Mouse (Mus musculus): ENCODE data around the gene E130218I03Rik. TPM values are rescaled to one million over a fixed set of nuclear protein-coding genes. Genes with fewer than 3 reads are reported as not detected.
A peak's percentile ranks its signal among the peaks of the same experiment; 100 is the strongest.
"Not testable (repeated sequence)": the region's sequence is repeated elsewhere in the genome, so short reads cannot be mapped to it uniquely, and the experiment has no call there.

E130218I03Rik gene
- polyA plus RNA-seq, 1 experiment = 0.43 TPM

DNA sequence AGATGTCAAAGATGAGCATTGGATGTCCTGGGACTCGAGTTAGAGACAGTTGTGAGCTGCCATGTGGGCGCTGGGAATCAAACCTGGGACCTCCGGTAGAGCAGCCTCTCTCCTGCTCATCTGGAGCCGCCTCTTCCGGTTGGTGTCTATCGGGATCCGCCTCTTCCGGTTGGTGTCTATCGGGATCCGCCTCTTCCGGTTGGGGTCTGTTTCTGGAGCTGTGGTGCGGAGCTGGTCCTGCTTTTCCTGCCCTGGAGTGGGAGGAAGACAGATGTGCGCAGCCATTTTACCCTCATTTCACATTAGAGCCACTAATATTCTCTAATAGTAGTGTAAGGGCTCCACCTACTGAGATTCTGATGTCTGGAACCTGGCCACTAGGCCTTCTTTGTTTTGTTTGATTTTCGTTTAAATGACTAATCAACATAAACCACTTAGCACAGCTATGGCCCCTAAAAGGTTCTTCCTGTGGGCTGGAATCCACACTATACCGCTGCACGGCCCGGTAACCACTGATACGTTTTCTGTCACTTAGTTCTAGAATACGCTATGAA lies 24.7 kb downstream of the E130218I03Rik start:
- H3K36me3 ChIP-seq (ENCODE audit: control insufficient read depth, insufficient read depth) = no peaks in the 10 kb centered on the region
- TF ChIP-seq MYOG (IDR thresholded peaks at IDR 0.05; ENCODE audit: control insufficient read depth in 1 of 3, insufficient read depth in 1 of 3, insufficient read length in 2 of 3, low read depth in 2 of 3) (no peak), USF1 (IDR thresholded peaks at IDR 0.05; ENCODE audit: low read depth) (no peak), REST (IDR thresholded peaks at IDR 0.05; ENCODE audit: insufficient read depth, insufficient read length) (no peak), POLR2AphosphoS2 (IDR thresholded peaks at IDR 0.05; ENCODE audit: insufficient read length, low read depth) (no peak), SRF (IDR thresholded peaks at IDR 0.05; ENCODE audit: control insufficient read depth, insufficient read length, low read depth) (no peak), TCF12 (IDR thresholded peaks at IDR 0.05; ENCODE audit: insufficient read depth, poor library complexity, severe bottlenecking) (no peak)
- H3K79me2 ChIP-seq (ENCODE audit: control insufficient read depth, insufficient read depth) = no peaks in the 10 kb centered on the region
- H3K4me2 ChIP-seq (ENCODE audit: low read depth) = no peak overlapping the region
- no peak overlapping the region for H3ac ChIP-seq (ENCODE audit: control insufficient read depth, insufficient read length)
- no peaks in the 10 kb centered on the region for H3K27me3 ChIP-seq (ENCODE audit: control insufficient read depth, insufficient read depth, insufficient read length)
- no peak overlapping the region for H3K4me3 ChIP-seq

- not testable (repeated sequence) for H3K27me3 ChIP-seq (ENCODE audit: control insufficient read depth, insufficient read depth, insufficient read length); H3K36me3 ChIP-seq (ENCODE audit: control insufficient read depth, insufficient read depth); H3K4me2 ChIP-seq (ENCODE audit: low read depth); H3ac ChIP-seq (ENCODE audit: control insufficient read depth, insufficient read length); H3K79me2 ChIP-seq (ENCODE audit: control insufficient read depth, insufficient read depth); H3K4me3 ChIP-seq
Observed at GRCm38 (mm10) chr4:134269622-134270021, 26.2 kb downstream of the E130218I03Rik start.

DNA sequence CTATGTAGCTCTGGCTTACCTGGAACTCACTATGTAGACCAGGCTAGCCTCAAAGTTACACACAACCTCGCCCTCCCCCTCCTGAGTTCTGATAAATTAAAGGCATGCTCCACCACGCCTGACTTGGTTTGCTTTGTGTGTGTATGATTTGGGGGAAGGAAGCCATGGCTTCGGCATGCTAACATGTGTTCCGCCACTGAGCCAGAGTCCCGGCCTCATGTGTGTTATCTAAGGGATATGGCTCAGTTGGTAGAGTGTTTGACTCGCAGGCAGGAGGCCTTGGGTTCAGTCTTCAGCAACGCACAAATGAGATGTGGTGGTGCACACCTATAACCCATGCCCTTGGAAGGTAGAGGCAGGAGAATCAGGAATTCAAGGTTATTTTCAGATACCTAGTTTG lies 28.5 kb downstream of the E130218I03Rik start:
- Histone ChIP-seq H3K4me3 (no peak overlapping the region), H3K79me2 (ENCODE audit: control insufficient read depth, insufficient read depth) (no peaks in the 10 kb centered on the region)
- TF ChIP-seq CEBPB (IDR thresholded peaks at IDR 0.05; ENCODE audit: insufficient read depth, poor library complexity, severe bottlenecking) (no peak), POLR2AphosphoS2 (IDR thresholded peaks at IDR 0.05; ENCODE audit: insufficient read length, low read depth) (no peak), TCF3 (IDR thresholded peaks at IDR 0.05; ENCODE audit: insufficient read length, low read depth) (no peak), POLR2A (IDR thresholded peaks at IDR 0.05; ENCODE audit: insufficient read length, low read depth) (no peak), REST (IDR thresholded peaks at IDR 0.05; ENCODE audit: insufficient read depth, insufficient read length) (no peak), TCF12 (IDR thresholded peaks at IDR 0.05; ENCODE audit: insufficient read depth, poor library complexity, severe bottlenecking) (no peak), E2F4 (IDR thresholded peaks at IDR 0.05; ENCODE audit: insufficient read depth) (no peak), USF1 (IDR thresholded peaks at IDR 0.05; ENCODE audit: low read depth) (no peak), MYOD1 (IDR thresholded peaks at IDR 0.05; ENCODE audit: control insufficient read depth in 1 of 3, insufficient read length in 2 of 3, low read depth in 2 of 3) (no peak), SRF (IDR thresholded peaks at IDR 0.05; ENCODE audit: control insufficient read depth, insufficient read length, low read depth) (no peak), MAX (IDR thresholded peaks at IDR 0.05; ENCODE audit: low read depth) (no peak), MYOG (IDR thresholded peaks at IDR 0.05; ENCODE audit: control insufficient read depth in 1 of 3, insufficient read depth in 1 of 3, insufficient read length in 2 of 3, low read depth in 2 of 3) (no peak)

DNA sequence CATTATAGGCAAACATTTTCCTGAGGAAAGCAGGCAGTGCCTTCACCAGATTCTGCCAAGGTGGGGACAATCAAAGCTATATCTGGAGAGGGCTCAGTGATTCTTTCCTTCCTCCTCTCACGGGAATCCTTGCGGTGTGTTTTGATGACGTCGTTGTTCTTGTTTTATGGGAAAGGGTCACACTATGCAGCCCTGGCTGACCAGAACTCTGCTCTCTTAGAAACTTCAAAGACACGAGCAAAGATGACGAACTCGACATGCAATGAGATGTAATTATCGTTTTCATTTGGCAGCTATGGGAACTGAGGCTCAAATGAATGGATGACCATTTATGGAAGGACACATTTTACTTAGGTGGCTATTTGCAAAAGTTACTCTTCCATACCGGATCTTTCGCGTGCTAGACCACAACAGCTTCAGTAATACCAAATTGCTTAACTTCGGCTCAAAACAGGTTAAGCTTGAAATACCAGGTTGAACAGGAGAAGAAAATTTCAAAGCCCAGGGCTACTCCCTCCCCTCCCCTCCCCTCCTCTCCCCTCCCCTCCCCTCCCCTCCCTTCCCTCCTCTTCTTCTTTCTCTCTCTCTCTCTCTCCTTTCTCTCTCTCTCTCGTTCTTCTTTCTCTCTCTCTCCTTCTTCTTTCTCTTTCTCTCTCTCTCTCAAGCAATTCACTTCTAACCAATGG lies 29.4 kb downstream of the E130218I03Rik start:
- Histone ChIP-seq H3ac (ENCODE audit: control insufficient read depth, insufficient read length) (no peak overlapping the region), H3K36me3 (ENCODE audit: control insufficient read depth, insufficient read depth) (peaks cover 9% of the 10 kb centered on the region), H3K4me2 (ENCODE audit: low read depth) (peak overlapping the region; percentile 34), H3K79me2 (ENCODE audit: control insufficient read depth, insufficient read depth) (no peaks in the 10 kb centered on the region), H3K4me3 (no peak overlapping the region), H3K27me3 (ENCODE audit: control insufficient read depth, insufficient read depth, insufficient read length) (no peaks in the 10 kb centered on the region)
- no peak for TF ChIP-seq MAX (IDR thresholded peaks at IDR 0.05; ENCODE audit: low read depth)
- TF ChIP-seq MYOD1 (IDR thresholded peaks at IDR 0.05; ENCODE audit: control insufficient read depth in 1 of 3, insufficient read length in 2 of 3, low read depth in 2 of 3) = no peak
- no peak for TF ChIP-seq REST (IDR thresholded peaks at IDR 0.05; ENCODE audit: insufficient read depth, insufficient read length)
- TF ChIP-seq USF1 (IDR thresholded peaks at IDR 0.05; ENCODE audit: low read depth) = no peak

More for the DNA sequence above, 28.5 kb downstream of the E130218I03Rik start:
- no peaks in the 10 kb centered on the region for H3K27me3 ChIP-seq (ENCODE audit: control insufficient read depth, insufficient read depth, insufficient read length)
- H3ac ChIP-seq (ENCODE audit: control insufficient read depth, insufficient read length) = no peak overlapping the region
- no peak overlapping the region for H3K4me2 ChIP-seq (ENCODE audit: low read depth)
- H3K36me3 ChIP-seq (ENCODE audit: control insufficient read depth, insufficient read depth) = peaks cover 1% of the 10 kb centered on the region

GRCm38 (mm10) chr4:134273417-134274345 lies 30.2 kb downstream of the E130218I03Rik start:
- H3K79me2 ChIP-seq (ENCODE audit: control insufficient read depth, insufficient read depth) = no peaks in the 10 kb centered on the region
- TF ChIP-seq MYOG (IDR thresholded peaks at IDR 0.05; ENCODE audit: control insufficient read depth in 1 of 3, insufficient read depth in 1 of 3, insufficient read length in 2 of 3, low read depth in 2 of 3) = no peak
- no peak for TF ChIP-seq TCF12 (IDR thresholded peaks at IDR 0.05; ENCODE audit: insufficient read depth, poor library complexity, severe bottlenecking)
- no peak for TF ChIP-seq MYOD1 (IDR thresholded peaks at IDR 0.05; ENCODE audit: control insufficient read depth in 1 of 3, insufficient read length in 2 of 3, low read depth in 2 of 3)
- no peak overlapping the region for H3ac ChIP-seq (ENCODE audit: control insufficient read depth, insufficient read length)
- H3K4me3 ChIP-seq = no peak overlapping the region
- H3K4me2 ChIP-seq (ENCODE audit: low read depth) = no peak overlapping the region
- peaks cover 9% of the 10 kb centered on the region for H3K36me3 ChIP-seq (ENCODE audit: control insufficient read depth, insufficient read depth)
- H3K27me3 ChIP-seq (ENCODE audit: control insufficient read depth, insufficient read depth, insufficient read length) = no peaks in the 10 kb centered on the region

Measured in myocyte (in vitro differentiated cells).